Mouse (Mus musculus) heart, adult 18-20 months (tissue): ENCODE measurements around the gene Gm11361. TPM values are rescaled to one million over a fixed set of nuclear protein-coding genes. Genes with fewer than 3 reads are reported as not detected.

Source experiments
- DNase-seq, 2 experiments: peaks; one replicate each; pipeline ENCODE4 v3.0.0; 2021 to 2022; ENCODE audit warnings: mixed read lengths in 1 of 2
- long read RNA-seq, 2 experiments: library from polyadenylated mRNA; stranded (forward); transcript quantifications; one replicate each; pipeline ENCODE4 v2.0.0; 2021
- total RNA-seq, 2 experiments: library from RNA; stranded (reverse); gene quantifications; 2 replicates each; pipeline ENCODE4 v1.2.3; 2021

Gm11361 gene
- total RNA-seq, result 10 to 100 TPM; 75.5 to 85.3 TPM
- long read RNA-seq, experiment 1, transcript Gm11361-201 (1 exons, 607 nt), result major isoform, 5 of 5 reads
- long read RNA-seq, experiment 1, partial matches to known transcripts, result 0 of 5 reads
- long read RNA-seq, experiment 1, other reads (novel, unspliced or antisense), result 0 of 5 reads
- long read RNA-seq, experiment 2, transcript Gm11361-201 (1 exons, 607 nt), result major isoform, 5 of 5 reads
- long read RNA-seq, experiment 2, partial matches to known transcripts, result 0 of 5 reads
- long read RNA-seq, experiment 2, other reads (novel, unspliced or antisense), result 0 of 5 reads

GRCm38 (mm10) chr13:28257228-28257627 lies at the start of gene Gm11361:
TSS of gene Gm11361 (plus strand) at chr13:28257528.
- no peak for DNase-seq

GRCm38 (mm10) chr13:28264399-28264798 lies 7.1 kb downstream of the Gm11361 start:
- no peak for DNase-seq

GRCm38 (mm10) chr13:28287368-28287767 lies 30.0 kb downstream of the Gm11361 start:
- DNase-seq, result peak in 1 of 2 experiments; percentile 1

GRCm38 (mm10) chr13:28294272-28294671 lies 36.9 kb downstream of the Gm11361 start:
- DNase-seq, result no peak

GRCm38 (mm10) chr13:28294757-28295361 lies 37.5 kb downstream of the Gm11361 start:
- DNase-seq, result no peak

- DNase-seq, result no peak
Measured at GRCm38 (mm10) chr13:28295492-28295891, 38.2 kb downstream of the Gm11361 start.

- no peak for DNase-seq
Measured at GRCm38 (mm10) chr13:28297098-28297497, 39.8 kb downstream of the Gm11361 start.

GRCm38 (mm10) chr13:28297577-28297976 lies 40.2 kb downstream of the Gm11361 start:
- DNase-seq, result no peak

Other genes starting within 250 kb of the Gm11361 start
- not detected for gene Prl4a1, start 241.3 kb upstream of the Gm11361 start, total RNA-seq
- not detected for gene Prl5a1, start 115.0 kb upstream of the Gm11361 start, total RNA-seq